Mouse (Mus musculus): Measurements from ENCODE around the gene Trak1. TPM values are rescaled to one million over a fixed set of nuclear protein-coding genes. Genes with fewer than 3 reads are reported as not detected.

Gene Trak1
- polyA plus RNA-seq, 1 experiment from 2014 or later: 32.2 TPM

DNA sequence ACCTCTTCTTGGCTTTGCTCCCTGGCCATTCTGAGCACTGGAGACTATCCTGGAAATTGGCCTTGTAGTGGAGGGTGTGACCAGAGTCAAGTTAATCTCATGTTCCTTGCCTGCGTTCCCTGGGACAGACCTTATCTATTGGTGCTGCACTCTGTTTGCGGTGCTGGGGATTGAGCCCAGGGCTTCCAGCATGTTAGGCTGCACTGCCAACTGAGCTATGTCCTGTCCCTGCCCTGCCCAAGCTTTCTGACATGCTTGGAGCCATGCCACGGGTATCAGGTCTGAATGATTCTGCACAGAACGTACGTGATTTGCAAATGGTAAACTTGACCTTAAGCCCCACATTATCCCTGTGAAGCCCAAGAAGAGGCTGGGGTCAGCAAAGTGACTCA is 77.6 kb downstream of the Trak1 start:
- Histone ChIP-seq H3K4me1 (peaks cover 43% of the 10 kb centered on the region), H3K4me2 (no peak overlapping the region), H3K9me3 (no peaks in the 10 kb centered on the region), H3K36me3 (peaks cover 5% of the 10 kb centered on the region; the same call in 1 of the 2 replicates), H3K27me3 (replicated peaks) (no peaks in the 10 kb centered on the region), H3K27ac (replicated peaks) (no peak overlapping the region), H3K9ac (no peak overlapping the region), H3K4me3 (no peak overlapping the region)
- 79% methylated on average over 5 of the region's 5 CpGs for WGBS
- ATAC-seq (ENCODE audit: extremely low read depth, insufficient number of reproducible peaks, low FRiP score, low TSS enrichment): no peak

DNA sequence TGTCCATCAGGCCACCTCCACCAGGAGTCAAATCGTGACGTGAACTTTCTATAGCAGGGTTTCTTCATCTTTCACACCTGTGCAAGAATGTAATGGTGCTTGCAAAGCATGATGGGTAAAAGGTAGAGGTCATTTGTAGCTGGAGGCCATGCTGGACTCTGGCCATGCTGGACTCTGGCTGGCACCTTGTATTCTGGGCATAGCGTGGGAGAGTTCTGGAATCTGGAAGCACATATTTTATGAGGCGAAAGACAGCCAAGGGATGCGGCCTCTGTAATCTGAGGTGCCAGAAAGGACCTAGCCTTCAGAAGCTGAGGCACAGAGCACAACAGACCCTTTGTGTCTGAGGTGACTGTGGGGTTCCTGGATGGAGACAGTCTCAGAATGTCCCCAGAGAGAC is 78.8 kb downstream of the Trak1 start:
- no peak overlapping the region for H3K27ac ChIP-seq (replicated peaks)
- peaks cover 5% of the 10 kb centered on the region; the same call in 1 of the 2 replicates for H3K36me3 ChIP-seq
- no peak overlapping the region for H3K4me2 ChIP-seq
- H3K4me1 ChIP-seq: peaks cover 36% of the 10 kb centered on the region
- H3K9me3 ChIP-seq: no peaks in the 10 kb centered on the region
- WGBS: 77% methylated on average over 5 of the region's 5 CpGs
- no peaks in the 10 kb centered on the region for H3K27me3 ChIP-seq (replicated peaks)
- H3K4me3 ChIP-seq: no peak overlapping the region
- no peak for ATAC-seq (ENCODE audit: extremely low read depth, insufficient number of reproducible peaks, low FRiP score, low TSS enrichment)
- no peak overlapping the region for H3K9ac ChIP-seq

DNA sequence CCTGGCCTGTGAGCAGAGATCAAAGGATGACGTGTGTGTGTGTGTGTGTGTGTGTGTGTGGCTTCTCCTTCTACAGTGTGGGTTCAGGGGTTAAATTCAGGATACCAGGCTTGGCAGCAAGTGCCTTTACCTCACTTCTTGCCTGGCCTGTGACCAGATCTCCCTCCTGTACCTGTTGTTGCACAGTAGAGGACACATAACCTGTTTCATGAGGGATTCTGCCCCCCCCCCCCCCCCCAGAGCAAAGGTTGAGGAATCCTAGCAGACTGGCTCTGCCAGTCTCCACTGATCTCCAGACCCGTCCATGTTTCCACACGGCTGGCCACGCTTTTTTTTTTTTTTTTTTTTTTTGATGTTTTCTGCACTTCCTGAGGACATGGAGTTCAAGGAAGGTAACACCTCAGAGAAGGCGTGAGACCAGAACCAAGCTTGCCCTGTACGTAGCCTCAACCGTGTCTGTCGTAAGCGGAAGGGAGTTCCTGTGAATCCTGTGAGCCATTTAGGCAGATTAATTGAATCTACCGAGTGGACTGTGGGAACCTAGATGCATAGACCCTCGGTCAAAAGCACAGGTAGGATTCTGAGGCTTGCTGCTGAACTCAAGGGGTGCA is 83.1 kb downstream of the Trak1 start:
- peaks cover 5% of the 10 kb centered on the region; the same call in 1 of the 2 replicates for H3K36me3 ChIP-seq
- 82% methylated on average over 8 of the region's 11 CpGs for WGBS
- H3K27ac ChIP-seq (replicated peaks): no peak overlapping the region

DNA sequence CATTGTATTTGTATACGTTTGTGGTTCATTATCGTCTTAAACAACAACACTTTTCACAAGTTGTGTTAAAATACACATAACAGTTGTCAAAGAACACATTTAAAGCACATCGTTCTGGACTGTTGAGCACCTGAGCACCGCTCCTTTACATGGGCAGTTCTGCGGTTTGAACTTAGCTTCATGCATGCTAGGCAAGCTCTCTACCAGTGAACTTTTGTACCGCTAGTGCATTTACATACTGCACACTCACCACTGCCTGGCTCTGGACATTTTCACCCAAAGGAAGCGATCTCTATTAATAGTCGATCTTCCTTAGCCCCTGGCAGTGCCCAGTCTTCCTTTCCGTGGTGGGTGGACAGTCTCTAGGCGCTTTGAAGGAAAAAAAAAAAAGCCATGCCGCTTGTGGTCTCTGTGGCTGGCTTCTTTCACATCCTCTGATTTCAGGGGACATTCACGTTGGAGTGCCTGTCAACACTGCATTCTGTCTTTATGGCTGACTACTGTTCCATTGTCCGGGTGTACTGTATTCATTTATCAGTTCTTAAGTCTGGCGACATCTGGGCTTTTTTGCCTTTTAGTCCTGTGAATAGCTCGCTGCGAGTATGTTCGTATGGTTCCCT is 84.5 kb downstream of the Trak1 start:
- Histone ChIP-seq H3K4me3 (no peak overlapping the region), H3K9me3 (no peaks in the 10 kb centered on the region), H3K27ac (replicated peaks) (peak overlapping the region; percentile 50), H3K4me2 (peak overlapping the region; percentile 40), H3K27me3 (replicated peaks) (no peaks in the 10 kb centered on the region), H3K9ac (peak overlapping the region; percentile 29; the same call in 1 of the 2 replicates), H3K36me3 (peaks cover 5% of the 10 kb centered on the region; the same call in 1 of the 2 replicates), H3K4me1 (peaks cover 49% of the 10 kb centered on the region)
- WGBS: 46% methylated on average over 17 of the region's 17 CpGs
- no peak for ATAC-seq (ENCODE audit: extremely low read depth, insufficient number of reproducible peaks, low FRiP score, low TSS enrichment)

More for the DNA sequence above, 83.1 kb downstream of the Trak1 start:
- Histone ChIP-seq H3K4me3 (no peak overlapping the region), H3K27me3 (replicated peaks) (no peaks in the 10 kb centered on the region), H3K9me3 (no peaks in the 10 kb centered on the region), H3K9ac (no peak overlapping the region), H3K4me1 (peaks cover 41% of the 10 kb centered on the region), H3K4me2 (no peak overlapping the region)
- ATAC-seq (ENCODE audit: extremely low read depth, insufficient number of reproducible peaks, low FRiP score, low TSS enrichment): no peak

DNA sequence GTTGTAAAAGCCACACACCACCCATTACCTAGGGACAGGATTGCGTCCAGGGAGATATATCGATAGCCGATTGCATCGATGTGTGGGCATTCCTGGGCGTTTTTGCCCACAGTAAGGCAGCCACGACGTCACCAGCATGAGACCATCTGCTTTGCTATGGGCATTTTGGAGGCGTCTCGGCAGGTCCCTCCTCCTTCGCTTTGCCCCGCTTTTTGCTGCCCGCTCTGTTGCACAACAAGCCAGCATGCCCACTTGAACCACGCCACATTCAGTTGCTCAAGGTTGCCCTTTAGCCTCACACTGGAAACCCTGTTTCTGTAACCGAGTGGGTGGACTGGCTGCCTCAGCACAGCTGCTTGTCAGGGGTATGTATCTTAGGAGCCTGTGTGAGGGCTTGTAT is 85.3 kb downstream of the Trak1 start:
- peaks cover 4% of the 10 kb centered on the region; the same call in 1 of the 2 replicates for H3K36me3 ChIP-seq
- no peak overlapping the region for H3K27ac ChIP-seq (replicated peaks)

DNA sequence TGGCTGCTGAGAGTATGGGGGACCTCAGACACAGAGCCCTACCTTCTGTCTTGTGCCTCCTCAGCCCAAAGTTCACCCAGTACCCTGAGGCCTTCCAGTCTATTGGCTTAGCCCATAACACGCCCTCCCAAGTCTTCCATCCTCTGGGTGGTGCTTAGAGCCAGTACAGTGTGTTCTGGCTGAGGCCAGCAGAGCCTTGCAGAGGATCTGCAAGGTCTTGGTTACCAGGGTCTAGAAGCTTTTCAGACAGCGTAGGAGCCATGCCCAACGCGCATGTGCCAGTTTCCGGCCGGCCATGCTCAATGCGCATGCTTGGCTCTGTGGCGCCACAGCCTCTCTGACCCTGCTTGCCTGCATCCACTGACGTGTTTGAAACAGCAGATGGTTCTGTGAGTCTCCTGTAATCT is 85.9 kb downstream of the Trak1 start:
- no peaks in the 10 kb centered on the region for H3K27me3 ChIP-seq (replicated peaks)
- 85% methylated on average over 9 of the region's 9 CpGs for WGBS
- H3K27ac ChIP-seq (replicated peaks): no peak overlapping the region
- no peak overlapping the region for H3K4me3 ChIP-seq
- no peak overlapping the region for H3K4me2 ChIP-seq
- no peaks in the 10 kb centered on the region for H3K36me3 ChIP-seq
- no peak for ATAC-seq (ENCODE audit: extremely low read depth, insufficient number of reproducible peaks, low FRiP score, low TSS enrichment)
- H3K9me3 ChIP-seq: no peaks in the 10 kb centered on the region
- H3K9ac ChIP-seq: no peak overlapping the region
- H3K4me1 ChIP-seq: peaks cover 63% of the 10 kb centered on the region

More for the DNA sequence above, 85.3 kb downstream of the Trak1 start:
- Histone ChIP-seq H3K4me1 (peaks cover 57% of the 10 kb centered on the region), H3K4me2 (no peak overlapping the region), H3K27me3 (replicated peaks) (no peaks in the 10 kb centered on the region), H3K4me3 (no peak overlapping the region), H3K9ac (peak overlapping the region; percentile 29; the same call in 1 of the 2 replicates), H3K9me3 (no peaks in the 10 kb centered on the region)
- 86% methylated on average over 14 of the region's 14 CpGs for WGBS
- ATAC-seq (ENCODE audit: extremely low read depth, insufficient number of reproducible peaks, low FRiP score, low TSS enrichment): no peak

DNA sequence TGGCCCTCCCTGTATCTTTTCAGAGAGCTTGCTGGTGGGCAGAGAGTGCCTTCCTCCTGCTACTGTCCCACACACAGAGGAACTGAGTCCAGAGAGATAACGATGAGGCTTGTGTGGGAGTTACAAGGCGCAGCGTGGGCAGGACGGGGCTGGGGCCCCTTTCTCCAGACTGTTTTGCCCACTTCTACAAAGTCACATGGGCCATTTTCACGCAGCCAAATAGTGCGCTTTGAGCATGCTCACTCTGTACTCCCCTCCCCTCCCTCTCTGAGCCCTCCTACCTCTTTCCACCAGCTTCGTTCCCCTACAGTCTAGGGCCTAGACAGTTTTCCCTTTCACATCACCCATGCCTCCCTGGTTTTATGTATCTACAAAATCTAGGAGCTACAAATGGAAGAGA is 87.3 kb downstream of the Trak1 start:
- H3K9ac ChIP-seq: no peak overlapping the region
- H3K27ac ChIP-seq (replicated peaks): no peak overlapping the region
- H3K4me1 ChIP-seq: peaks cover 70% of the 10 kb centered on the region
- no peaks in the 10 kb centered on the region for H3K27me3 ChIP-seq (replicated peaks)
- no peak overlapping the region for H3K4me3 ChIP-seq
- ATAC-seq (ENCODE audit: extremely low read depth, insufficient number of reproducible peaks, low FRiP score, low TSS enrichment): no peak
- no peaks in the 10 kb centered on the region for H3K9me3 ChIP-seq
- H3K4me2 ChIP-seq: peak overlapping the region; percentile 24; the same call in 1 of the 2 replicates
- peaks cover under 1% of the 10 kb centered on the region; the same call in 1 of the 2 replicates for H3K36me3 ChIP-seq
- WGBS: 71% methylated on average over 7 of the region's 7 CpGs

DNA sequence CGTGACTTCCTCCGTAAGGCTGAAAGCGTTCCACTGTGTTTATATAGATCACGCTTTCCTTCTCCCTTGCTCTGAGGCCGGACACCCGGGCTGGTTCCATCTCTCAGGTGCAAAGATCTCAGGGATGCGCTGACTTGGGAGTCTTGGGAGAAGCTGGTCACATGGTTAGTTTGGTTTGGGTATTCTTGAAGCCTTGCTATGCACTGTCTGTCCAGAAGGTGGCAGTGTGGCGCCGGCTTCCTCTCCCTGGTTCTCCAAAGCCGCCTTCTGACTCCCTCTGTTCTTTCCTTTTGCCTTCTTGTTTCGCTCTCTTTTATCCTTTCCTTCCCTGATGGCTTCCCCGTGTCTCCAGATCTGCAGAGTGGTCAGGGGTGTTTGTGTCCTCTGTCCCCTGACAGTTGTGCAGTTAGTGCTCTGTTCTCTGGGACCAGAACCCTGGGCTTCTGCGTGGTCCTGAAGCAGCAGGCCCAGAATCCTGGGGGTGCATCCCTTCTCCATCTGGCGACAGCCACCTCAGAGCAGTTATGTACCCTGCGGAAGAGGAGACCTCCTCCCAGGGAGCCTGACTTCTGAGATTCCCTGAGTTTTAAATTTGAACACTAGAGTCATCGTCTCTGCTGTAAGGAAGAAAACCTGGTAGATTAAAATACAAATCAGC is 87.9 kb downstream of the Trak1 start:
- Histone ChIP-seq H3K36me3 (peaks cover 5% of the 10 kb centered on the region), H3K27me3 (replicated peaks) (no peaks in the 10 kb centered on the region), H3K9ac (peak overlapping the region; percentile 72), H3K9me3 (no peaks in the 10 kb centered on the region), H3K4me1 (peaks cover 70% of the 10 kb centered on the region), H3K27ac (replicated peaks) (no peak overlapping the region), H3K4me2 (peak overlapping the region; percentile 24; the same call in 1 of the 2 replicates), H3K4me3 (no peak overlapping the region)
- 36% methylated on average over 16 of the region's 16 CpGs for WGBS
- no peak for ATAC-seq (ENCODE audit: extremely low read depth, insufficient number of reproducible peaks, low FRiP score, low TSS enrichment)

DNA sequence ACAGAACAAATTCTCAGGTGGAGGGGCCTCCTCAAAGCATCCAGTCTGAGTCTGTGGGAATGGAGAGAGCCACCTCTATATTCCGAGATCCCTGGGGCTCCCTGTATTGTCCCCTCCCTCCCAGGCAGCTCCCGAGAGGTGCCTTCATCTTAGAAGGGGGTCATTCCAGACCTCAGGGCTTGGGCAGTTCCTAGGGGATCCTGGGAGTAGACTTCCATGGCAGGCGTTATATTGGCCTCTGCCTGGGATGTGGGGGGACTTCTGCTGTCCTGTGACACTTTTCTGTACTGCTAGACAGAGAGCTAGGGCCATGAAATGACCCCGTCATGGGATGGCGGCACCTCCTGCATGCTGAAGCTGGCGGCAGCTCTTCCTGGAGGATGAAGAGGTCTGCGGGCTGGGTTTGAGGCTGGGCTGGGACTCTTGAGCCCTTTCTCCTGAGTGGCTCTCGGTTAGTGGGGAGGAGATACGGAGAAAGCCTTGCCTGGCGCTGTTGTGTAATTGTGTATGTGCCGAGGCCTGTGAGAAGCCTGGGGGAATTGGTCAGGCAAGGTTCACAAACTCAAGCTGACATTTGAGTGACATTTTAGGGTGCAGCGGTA is 88.5 kb downstream of the Trak1 start:
- Histone ChIP-seq H3K36me3 (peaks cover 5% of the 10 kb centered on the region), H3K4me1 (peaks cover 67% of the 10 kb centered on the region), H3K9ac (peak overlapping the region; percentile 72; the same call in 1 of the 2 replicates), H3K27me3 (replicated peaks) (no peaks in the 10 kb centered on the region), H3K4me3 (no peak overlapping the region), H3K9me3 (no peaks in the 10 kb centered on the region), H3K4me2 (no peak overlapping the region), H3K27ac (replicated peaks) (no peak overlapping the region)
- WGBS: 80% methylated on average over 12 of the region's 12 CpGs
- ATAC-seq (ENCODE audit: extremely low read depth, insufficient number of reproducible peaks, low FRiP score, low TSS enrichment): no peak

DNA sequence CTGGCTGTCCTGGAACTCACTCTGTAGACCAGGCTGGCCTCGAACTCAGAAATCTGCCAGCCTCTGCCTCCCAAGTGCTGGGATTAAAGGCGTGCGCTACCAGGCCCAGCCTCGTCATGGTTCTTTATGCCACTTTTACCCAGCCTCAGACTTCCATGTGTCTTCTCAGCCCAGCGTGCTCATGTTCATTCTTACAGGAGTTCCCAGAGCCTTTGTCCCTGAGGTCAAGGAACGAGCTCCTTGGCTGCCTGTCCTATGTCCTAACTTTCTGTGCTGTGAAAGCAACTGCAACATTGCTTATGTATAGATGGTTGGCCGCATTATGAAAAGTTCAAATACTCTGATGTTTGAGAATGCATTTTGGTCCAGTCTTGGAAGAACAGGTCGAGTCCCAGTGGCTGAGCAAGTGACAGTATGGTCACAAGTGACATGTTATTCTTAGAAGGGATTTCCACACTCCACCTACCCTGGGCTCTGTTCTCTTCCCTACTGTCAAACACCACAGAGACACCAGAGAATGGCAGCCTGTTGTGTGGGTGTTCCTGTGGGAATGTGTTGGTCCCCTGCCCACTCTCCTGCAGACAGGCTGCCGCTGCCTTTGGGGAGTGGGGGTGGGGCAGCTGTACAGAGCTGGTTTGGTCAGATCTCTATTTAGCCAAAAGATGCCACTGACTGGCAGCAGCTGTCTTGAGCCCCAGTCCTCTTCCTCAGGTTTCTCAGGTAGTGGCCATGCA is 90.4 kb downstream of the Trak1 start:
- no peak for ATAC-seq (ENCODE audit: extremely low read depth, insufficient number of reproducible peaks, low FRiP score, low TSS enrichment)
- 72% methylated on average over 9 of the region's 9 CpGs for WGBS
- Histone ChIP-seq H3K9me3 (no peaks in the 10 kb centered on the region), H3K4me1 (peaks cover 48% of the 10 kb centered on the region), H3K27me3 (replicated peaks) (no peaks in the 10 kb centered on the region), H3K4me3 (no peak overlapping the region), H3K27ac (replicated peaks) (peak overlapping the region; percentile 54), H3K4me2 (no peak overlapping the region), H3K9ac (peak overlapping the region; percentile 48; the same call in 1 of the 2 replicates), H3K36me3 (peaks cover 18% of the 10 kb centered on the region)
